Mouse (Mus musculus) megakaryocyte, embryonic 14.5 days (primary cell): ENCODE results near the gene Exoc7.

Source experiments
- FLI1 ChIP-seq: IDR thresholded peaks from 2 replicates; pipeline ENCODE4 v1.6.1; 2012; ENCODE audit warnings: low read length, inconsistent platforms, mixed read lengths
- GATA1 ChIP-seq: IDR thresholded peaks from 3 replicates; pipeline ENCODE4 v1.6.1; 2012; ENCODE audit warnings: mixed read lengths, low read length, inconsistent platforms, borderline replicate concordance

- no peak for TF ChIP-seq GATA1
- no peak for TF ChIP-seq FLI1
These were observed 4.1 kb upstream of the Exoc7 start for GRCm38 (mm10) chr11:116311169-116311568.
